8 mouse cellular contexts compared by ENCODE assay signal in the genomic region with DNA sequence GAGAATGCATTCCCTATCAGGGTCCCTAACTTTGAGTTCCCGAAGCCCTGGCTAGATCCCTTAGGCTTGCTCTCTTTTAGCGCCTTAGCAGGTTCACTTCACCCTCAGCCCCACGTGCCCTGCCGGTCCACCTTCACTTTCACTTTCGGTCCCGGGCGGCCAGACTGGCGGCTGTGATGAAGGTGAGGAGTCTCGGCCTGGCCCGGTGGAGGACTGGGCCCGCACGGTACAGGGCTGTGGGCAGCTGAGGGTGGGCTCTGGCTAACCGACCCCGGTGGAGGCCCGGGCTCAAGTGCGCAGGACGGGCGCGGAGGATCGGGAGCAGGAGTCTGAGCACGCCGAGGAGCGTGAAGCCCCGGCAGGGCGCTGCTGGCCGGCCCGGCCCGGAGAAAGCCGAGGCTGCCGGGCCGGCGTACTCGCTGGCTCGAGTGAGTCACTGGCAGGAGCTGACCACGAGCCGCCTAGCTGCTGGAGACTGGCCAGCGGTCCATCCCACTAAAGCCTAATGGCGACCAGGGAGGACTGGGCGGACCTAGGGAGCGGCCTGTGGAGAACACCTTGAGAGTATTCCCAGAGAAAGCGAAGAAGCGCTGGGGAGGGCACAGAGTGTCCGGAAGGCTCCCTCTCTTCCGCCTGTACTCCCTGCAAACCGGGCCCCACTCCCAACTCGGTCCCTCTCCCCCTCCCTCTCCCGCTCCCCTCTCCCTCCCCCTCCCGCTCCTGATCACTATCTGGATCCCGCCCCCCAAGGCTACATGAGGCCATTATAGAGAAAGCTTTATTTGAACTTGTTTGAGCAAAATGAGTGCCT. TPM values are rescaled to one million over a fixed set of nuclear protein-coding genes. Genes with fewer than 3 reads are reported as not detected.
DNase-seq lines count a peak whose midpoint lies in the region; ATAC-seq and TF ChIP-seq lines count a peak whose summit lies in the region.

No protein-coding gene starts in this region.

- no peak for TF ChIP-seq CTCF in bone marrow, adult 2 months (IDR thresholded peaks at IDR 0.05; ENCODE audit: control insufficient read depth, insufficient read depth, low read length)

- TF ChIP-seq POLR2A in bone marrow, adult 2 months (IDR thresholded peaks at IDR 0.05; ENCODE audit: borderline replicate concordance, control insufficient read depth, low read depth, low read length), result peak; percentile 50; the same call in 1 of the 2 replicates

- no peaks in the 10 kb centered on the region for H3K36me3 ChIP-seq in embryonic facial prominence, embryonic 15.5 days
- no peaks in the 10 kb centered on the region for H3K36me3 ChIP-seq in limb, embryonic 13.5 days
- H3K36me3 ChIP-seq in midbrain, embryonic 15.5 days (replicated peaks), result no peaks in the 10 kb centered on the region

- peak overlapping the region; percentile 73 for H3K4me2 ChIP-seq in embryonic facial prominence, embryonic 15.5 days (replicated peaks)
- peak overlapping the region; percentile 79 for H3K4me2 ChIP-seq in limb, embryonic 13.5 days (replicated peaks)
- peak overlapping the region; percentile 92 for H3K4me2 ChIP-seq in midbrain, embryonic 15.5 days

- peak overlapping the region; percentile 90 for H3K9ac ChIP-seq in embryonic facial prominence, embryonic 15.5 days
- peak overlapping the region; percentile 93 for H3K9ac ChIP-seq in limb, embryonic 13.5 days
- H3K9ac ChIP-seq in midbrain, embryonic 15.5 days, result peak overlapping the region; percentile 77

- H3K4me1 ChIP-seq in bone marrow, adult 2 months (ENCODE audit: control insufficient read depth, insufficient read depth, low read length), result no peaks in the 10 kb centered on the region
- 0 out of 2 replicates have a peak, but pooled peaks cover 2% of the 10 kb centered on the region for H3K4me1 ChIP-seq in embryonic facial prominence, embryonic 15.5 days
- H3K4me1 ChIP-seq in limb, embryonic 13.5 days, result 0 out of 2 replicates have a peak, but pooled peaks cover 4% of the 10 kb centered on the region
- peaks cover 7% of the 10 kb centered on the region for H3K4me1 ChIP-seq in midbrain, embryonic 15.5 days

- peak overlapping the region; percentile 93 for H3K27ac ChIP-seq in bone marrow, adult 2 months (ENCODE audit: control insufficient read depth, insufficient read depth, low read depth, low read length, poor library complexity)
- peak overlapping the region; percentile 94 for H3K27ac ChIP-seq in embryonic facial prominence, embryonic 15.5 days (replicated peaks)
- H3K27ac ChIP-seq in limb, embryonic 13.5 days, result peak overlapping the region; percentile 94
- H3K27ac ChIP-seq in midbrain, embryonic 15.5 days, result peak overlapping the region; percentile 80

- peak; percentile 92 for DNase-seq in A20 (ENCODE audit: low read depth, low spot score)
- DNase-seq in heart, adult 8-10 months (ENCODE audit: low spot score), result peak; percentile 84
- peak; percentile 88 for DNase-seq in kidney, adult 9 months
- peak; percentile 69 to 80 for DNase-seq in spleen, adult 18-20 months

- under 1% methylated on average over 48 of the region's 49 CpGs for WGBS in bone marrow, adult 2 months
- under 1% methylated on average over 45 of the region's 49 CpGs for WGBS in embryonic facial prominence, embryonic 15.5 days
- 0% methylated on average over 46 of the region's 49 CpGs for WGBS in limb, embryonic 13.5 days
- 1% methylated on average over 49 of the region's 49 CpGs for WGBS in midbrain, embryonic 15.5 days

- H3K9me3 ChIP-seq in embryonic facial prominence, embryonic 15.5 days (replicated peaks), result no peaks in the 10 kb centered on the region
- no peaks in the 10 kb centered on the region for H3K9me3 ChIP-seq in limb, embryonic 13.5 days
- H3K9me3 ChIP-seq in midbrain, embryonic 15.5 days, result no peaks in the 10 kb centered on the region

- H3K27me3 ChIP-seq in embryonic facial prominence, embryonic 15.5 days, result no peaks in the 10 kb centered on the region
- no peaks in the 10 kb centered on the region for H3K27me3 ChIP-seq in limb, embryonic 13.5 days
- H3K27me3 ChIP-seq in midbrain, embryonic 15.5 days (replicated peaks), result no peaks in the 10 kb centered on the region

- peak; percentile 87 for ATAC-seq in embryonic facial prominence, embryonic 15.5 days (ENCODE audit: insufficient number of reproducible peaks, low FRiP score, low TSS enrichment, low read depth)
- ATAC-seq in limb, embryonic 13.5 days (ENCODE audit: low FRiP score, low read depth), result peak; percentile 87
- ATAC-seq in midbrain, embryonic 15.5 days (replicated peaks), result peak; percentile 93

- H3K4me3 ChIP-seq in bone marrow, adult 2 months (replicated peaks; ENCODE audit: control insufficient read depth, low read depth, low read length), result peak overlapping the region; percentile 98
- H3K4me3 ChIP-seq in embryonic facial prominence, embryonic 15.5 days (replicated peaks), result peak overlapping the region; percentile 87
- H3K4me3 ChIP-seq in limb, embryonic 13.5 days, result peak overlapping the region; percentile 84
- H3K4me3 ChIP-seq in midbrain, embryonic 15.5 days, result peak overlapping the region; percentile 74

RNA-seq across cellular contexts. Expression of gene Erap1, which starts 0.5 kb away (rescaled TPM):
- polyA plus RNA-seq in bone marrow, adult 2 months (2011; ENCODE audit: insufficient read depth, insufficient read length, low replicate concordance, missing spikeins), result 7.8 and 8.4 TPM in 2 replicates
- polyA plus RNA-seq in embryonic facial prominence, embryonic 15.5 days (2015; fragmentation: Nextera tagmentation; extraction: Ambion mirVana), result 10.4 and 12.8 TPM in 2 replicates
- 10 to 100 TPM; 33.7 to 53.2 (median 42.0) TPM for total RNA-seq in heart, adult 8-10 months (2022)
- 7.2 and 9.3 TPM in 2 replicates for polyA plus RNA-seq in limb, embryonic 13.5 days (2015; fragmentation: Nextera tagmentation; extraction: Ambion mirVana)
- polyA plus RNA-seq in midbrain, embryonic 15.5 days (2015; fragmentation: Nextera tagmentation; extraction: Ambion mirVana), result 3.3 and 4.8 TPM in 2 replicates

Comparison
In these comparisons a context has a peak if more than half of its experiments do, and no peak if none do; other contexts are left out.
1. Peak in every context shown above with its lines: DNase-seq, ATAC-seq, H3K4me3 ChIP-seq and H3K27ac ChIP-seq.